Mouse (Mus musculus) adrenal gland (tissue): ENCODE measurements at regions not wholly inside any gene's neighbourhood (a gene's known extent, or its start where the extent isn't known, plus 50 kb on each side); places are given as distances from the start of the nearest gene placed in this dataset.

Source experiments
- intact Hi-C: fragments of 180-260 bp; cut with DNase I; formaldehyde crosslinking; loops from one replicate; pipeline ENCODE4 v1.15.1; 2025

DNA sequence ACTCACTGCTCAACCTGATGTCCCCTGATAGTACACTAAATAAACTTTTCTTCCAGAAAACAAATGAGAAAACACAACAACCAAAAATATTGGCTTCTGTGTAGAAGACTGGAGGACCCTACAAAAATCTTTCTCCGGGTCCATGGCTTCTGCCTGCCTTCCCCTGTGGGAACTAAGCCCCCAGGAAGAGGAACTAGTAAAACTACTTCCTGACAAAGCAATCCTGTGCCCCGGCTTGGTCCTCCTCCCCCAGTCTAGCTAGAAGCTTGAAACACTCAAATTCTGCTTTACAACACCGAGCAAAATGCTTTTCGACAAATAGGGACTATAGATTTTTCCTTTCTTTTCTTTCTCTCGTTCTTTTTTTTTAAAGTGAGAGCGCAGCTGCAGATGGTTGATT is 51.3 kb upstream of the Mki67 start:
- intact Hi-C loops: no loop called here

DNA sequence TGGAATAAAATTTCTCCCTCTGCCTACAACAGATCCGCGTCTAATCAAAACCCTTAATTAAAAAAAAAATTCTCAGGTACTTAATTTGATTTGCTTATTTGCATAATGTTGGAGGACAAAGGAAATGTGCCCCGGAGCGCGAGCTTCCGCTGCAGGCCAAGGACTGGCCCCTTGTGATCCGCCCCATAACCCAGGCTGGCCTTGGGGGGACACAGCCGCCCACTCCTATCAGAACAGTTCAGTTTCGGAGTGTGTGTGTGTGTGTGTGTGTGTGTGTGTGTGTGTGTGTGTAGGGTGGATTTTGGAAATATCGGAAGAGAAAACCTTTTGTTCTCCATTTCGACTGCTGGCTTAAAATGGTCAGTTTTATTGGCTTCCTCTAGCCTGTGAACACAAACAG is 51.9 kb upstream of the Mki67 start:
- intact Hi-C loops: no loop called here

DNA sequence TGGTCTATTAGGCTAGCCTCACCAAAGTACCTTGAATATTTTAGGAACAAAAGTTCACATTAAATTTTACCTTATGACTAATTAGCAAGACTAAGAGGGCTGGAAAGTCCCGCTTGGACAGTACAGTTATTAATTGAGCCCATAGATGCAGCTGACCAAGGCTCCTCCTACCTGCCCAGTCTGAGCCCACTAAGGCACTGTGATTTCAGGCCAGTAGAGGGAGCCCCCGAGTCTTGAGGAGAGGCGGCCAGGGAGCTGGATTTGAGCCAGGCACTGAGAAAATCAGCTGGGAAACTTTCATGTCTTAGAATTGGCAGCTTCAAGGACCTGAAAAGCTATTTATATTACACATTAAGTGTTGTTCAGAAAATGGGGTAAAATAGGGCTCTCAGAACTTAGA is 52.4 kb upstream of the Mki67 start:
- intact Hi-C loops: no loop called here

DNA sequence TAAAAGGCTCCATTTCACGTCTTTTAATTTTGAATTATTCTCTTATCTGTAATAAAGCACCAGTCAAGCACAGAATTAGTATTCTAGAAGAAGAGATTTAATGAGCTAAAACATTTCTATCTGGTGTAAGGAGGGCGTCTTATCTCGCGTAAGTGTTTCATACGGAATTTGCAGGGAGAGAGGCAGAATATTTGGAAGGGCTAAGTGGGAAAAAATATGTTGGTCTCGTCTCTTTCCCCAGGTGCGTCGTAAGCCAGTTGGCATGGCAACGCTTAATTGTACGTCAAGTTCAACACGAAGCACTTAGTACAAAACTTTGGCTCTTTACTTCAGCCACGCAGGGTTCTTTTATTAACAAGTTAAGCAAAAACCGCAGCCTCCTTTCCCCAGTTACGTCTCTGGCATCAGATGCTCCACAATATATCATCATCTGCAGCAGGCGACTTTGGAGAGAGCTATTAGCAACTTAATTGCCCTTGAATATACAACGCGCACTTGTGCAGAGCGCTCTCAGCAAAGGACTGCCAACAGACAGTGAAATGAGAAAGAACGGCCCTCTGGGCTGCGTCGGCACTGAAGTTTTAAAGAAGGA is 53.0 kb upstream of the Mki67 start:
- intact Hi-C loops: no loop called here

DNA sequence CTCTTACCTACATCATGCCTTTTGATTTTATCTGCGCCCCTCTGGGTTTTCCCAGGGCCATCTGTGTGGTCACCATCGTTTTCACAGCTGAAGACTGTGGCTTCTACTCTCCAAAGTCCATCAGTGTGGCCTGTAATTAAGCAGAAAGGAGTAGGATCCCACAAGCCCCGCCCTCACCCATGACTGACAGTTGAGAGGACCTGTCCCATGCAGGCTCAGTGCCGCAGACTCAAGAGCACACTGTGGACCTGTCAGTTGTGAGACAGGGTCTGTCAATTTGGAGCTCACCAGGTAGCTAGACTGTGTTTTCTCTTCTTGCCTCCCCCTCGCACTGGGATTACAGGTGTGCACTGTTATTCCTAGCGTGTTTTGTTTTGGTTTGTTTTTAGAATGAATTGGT is 53.9 kb upstream of the Mki67 start:
- intact Hi-C loops: no loop called here

DNA sequence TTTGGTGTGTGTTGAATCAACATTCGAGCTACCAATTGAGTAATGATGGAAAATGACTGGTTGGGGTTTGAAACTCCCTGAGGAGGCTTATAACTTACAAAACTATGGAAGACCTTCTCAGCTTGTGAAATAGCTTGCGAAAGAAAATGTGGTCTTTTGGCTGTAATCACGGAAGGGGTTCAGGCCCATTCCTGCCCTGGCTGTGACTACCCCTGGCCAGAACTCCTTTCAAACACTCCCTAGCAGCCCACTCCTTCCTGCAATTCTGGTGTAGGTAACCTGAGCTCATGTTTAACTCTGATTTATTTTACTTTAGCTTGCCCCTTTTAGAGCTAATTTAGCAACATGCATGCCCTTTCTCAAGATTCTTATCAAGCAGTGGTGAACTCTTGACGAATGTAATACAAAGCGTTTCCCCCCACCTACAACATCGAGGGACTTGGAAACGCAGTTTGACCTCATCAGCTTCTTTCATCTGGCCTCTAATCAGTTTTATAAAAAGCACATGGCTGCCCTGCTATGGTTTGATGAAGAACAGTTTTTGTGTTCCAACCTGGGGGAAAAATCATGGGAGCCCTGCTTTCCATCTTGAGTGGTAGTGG is 59.8 kb upstream of the Mki67 start:
- intact Hi-C loops: no loop called here

DNA sequence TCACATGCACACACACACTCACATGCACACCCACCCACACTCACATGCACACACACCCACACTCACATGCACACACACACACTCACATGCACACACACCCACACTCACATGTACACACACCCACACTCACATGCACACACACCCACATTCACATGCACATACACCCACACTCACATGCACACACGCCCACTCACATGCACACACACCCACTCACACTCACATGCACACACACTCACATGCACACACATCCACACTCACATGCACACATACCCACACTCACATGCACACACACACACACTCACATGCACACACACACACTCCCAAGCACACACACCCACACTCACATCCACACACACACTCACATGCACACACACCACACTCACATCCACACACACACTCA is 74.0 kb upstream of the Mki67 start:
- intact Hi-C loops: loop anchor here (5.0 kb wide), 1 partner anchor 1532 kb away; no protein-coding TSS in a partner anchor

DNA sequence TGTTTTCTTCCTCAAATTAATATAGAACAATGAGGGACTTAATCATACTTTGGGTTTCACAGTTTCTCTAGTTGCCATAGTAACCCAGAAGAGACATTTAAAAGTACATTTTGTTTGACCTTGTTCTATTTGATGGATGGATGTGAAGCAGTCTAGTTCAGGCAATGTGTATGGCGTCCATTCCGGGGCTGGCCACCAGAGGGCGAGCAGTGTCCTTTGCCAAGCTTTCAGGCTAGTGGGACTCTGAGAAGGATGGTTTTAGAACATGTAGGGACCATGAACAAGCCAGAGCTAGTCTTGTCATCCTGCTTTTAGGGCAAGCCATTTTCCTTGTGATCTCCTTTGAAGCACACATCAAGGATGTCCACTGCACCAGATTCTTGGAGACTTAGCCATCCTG is 74.8 kb upstream of the Mki67 start:
- intact Hi-C loops: loop anchor here (5.0 kb wide), 1 partner anchor 1531 kb away; no protein-coding TSS in a partner anchor

DNA sequence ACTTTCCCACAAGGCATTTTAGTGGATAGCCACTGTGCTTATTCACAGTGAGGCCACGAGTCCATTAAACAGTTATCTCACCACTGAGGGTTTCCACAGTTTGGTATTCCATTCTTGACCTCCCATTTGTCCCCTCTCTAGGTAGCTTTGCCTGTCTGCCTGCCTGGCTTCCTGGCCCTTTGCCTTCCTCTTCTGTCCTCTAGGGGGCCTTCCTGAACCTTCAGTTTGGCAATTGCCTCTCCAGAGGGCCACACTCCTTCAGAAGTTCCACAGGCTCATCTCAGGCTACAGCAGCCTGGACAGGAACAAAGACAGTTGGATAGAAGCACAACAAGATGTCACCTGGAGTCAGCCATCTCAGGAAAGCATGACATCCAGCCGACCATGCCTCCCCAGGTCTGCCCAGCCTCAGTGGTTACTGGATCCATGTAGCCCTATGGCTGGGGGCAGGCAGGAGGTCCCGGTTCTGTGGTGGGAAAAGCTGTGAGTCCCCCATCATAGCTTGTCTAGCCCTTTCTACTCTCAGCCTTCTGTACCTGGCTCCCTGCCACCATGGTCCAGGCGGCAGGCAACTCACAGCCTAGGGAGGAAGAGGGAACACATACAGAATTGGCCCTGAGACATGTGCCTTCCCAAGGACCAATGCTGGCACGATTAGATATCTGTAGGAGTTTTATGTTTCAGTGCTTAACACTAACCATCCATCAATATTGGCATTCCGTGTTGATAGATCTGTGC is 76.0 kb upstream of the Mki67 start:
- intact Hi-C loops: loop anchor here (5.0 kb wide), 1 partner anchor 1530 kb away; no protein-coding TSS in a partner anchor

DNA sequence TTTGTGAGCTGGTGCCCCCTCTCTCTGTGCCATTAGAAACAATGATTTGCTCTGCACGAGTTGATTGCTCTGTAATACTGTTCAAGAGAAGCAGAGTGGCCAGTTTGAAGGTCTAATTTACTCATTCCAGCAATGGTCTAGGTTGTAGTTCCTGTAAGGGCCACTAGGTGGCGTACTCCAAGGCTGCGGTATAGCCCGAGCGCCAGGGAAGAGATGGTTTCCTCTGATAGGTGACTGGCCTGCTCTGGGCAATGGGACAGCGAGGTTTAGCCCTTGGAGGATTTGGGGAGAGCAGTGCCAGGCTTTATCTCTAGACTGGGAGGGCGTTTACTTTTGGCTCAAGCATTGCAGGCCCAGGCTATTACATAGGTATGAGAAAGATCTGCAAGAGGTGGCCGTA is 76.8 kb upstream of the Mki67 start:
- intact Hi-C loops: loop anchor here (5.0 kb wide), 1 partner anchor 1529 kb away; no protein-coding TSS in a partner anchor

DNA sequence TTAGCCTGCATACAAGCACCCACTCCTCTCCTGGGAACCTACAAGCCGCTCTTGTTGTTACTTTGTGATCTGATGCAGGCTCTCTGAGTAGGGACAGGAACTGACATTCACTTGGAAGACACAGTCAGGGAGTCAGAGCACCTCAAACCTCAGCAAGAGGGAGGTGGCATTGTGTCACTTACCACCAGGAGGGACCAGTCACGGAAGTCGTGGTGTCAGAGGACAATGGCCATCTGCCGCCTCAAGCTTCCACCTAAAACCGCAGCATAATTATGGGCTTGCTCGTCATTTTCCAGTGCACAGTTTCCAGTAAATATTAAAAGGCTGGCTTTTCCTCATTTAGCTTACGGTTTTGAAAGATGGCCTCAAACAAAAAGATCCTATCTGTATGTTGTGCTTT is 78.1 kb upstream of the Mki67 start:
- intact Hi-C loops: loop anchor here (5.0 kb wide), 1 partner anchor 1528 kb away; no protein-coding TSS in a partner anchor

DNA sequence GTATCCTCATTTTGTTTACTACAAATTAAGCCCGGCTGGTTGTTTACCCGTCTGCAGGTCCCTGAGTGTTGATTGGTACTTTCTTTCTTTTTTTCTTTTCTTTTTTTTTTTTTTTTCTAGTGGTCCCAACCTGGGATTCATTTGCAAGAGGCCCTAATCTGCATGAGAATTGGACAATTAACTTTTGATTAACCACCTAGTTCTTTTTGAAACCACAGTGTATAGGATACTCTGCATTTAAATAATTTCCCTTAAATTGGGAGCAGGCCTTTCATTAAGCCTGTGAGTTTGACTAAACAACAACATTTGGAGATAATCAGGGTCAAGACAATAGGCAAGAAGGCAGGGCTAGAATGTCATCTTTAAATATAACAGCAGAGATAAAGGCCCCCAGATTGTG is 78.5 kb upstream of the Mki67 start:
- intact Hi-C loops: loop anchor here (5.0 kb wide), 1 partner anchor 1528 kb away; no protein-coding TSS in a partner anchor

DNA sequence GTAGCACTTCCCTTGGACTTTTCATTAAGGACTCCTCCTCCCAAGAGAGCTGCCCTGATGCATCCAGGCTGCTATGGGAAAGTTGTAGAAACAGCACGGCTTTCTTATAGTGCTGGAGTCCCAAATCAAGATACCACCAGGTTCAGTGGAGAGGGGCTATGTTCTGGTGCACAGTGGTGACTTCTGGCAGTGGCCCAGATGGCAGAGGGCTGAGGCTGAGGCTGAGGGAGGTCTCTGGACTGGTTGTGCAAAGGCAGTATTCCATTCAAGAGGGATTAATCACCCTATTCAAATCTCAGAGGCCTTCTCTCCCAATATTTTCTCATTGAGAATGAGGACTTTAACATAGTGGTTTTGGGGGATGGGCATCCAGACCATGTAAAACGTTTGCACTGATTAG is 82.3 kb upstream of the Mki67 start:
- intact Hi-C loops: no loop called here

DNA sequence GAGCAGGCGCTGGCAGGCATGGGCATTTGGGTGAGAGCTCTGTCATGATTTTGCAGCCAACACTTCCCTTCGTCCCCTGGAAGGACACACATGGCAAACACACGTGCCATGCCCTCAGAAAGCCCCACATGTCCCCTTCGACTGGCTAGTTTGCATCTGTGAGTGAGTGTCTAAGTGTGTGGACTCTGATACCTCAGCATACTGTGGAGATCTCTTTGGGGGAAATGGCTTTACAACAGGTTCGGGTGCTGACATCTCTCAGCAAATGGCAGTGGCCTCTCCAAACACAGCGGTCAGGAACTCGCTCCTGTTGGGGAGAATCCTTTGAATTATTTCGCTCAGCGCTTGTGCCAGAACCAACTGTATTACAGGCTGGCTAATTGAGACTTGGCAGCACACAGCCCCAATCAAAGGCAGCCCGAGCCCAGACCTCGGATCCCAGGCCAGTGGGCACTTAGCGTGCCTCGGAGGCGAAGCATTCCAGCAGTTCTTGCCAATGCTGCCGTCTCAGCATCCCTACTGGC is 86.5 kb upstream of the Mki67 start:
- intact Hi-C loops: no loop called here

DNA sequence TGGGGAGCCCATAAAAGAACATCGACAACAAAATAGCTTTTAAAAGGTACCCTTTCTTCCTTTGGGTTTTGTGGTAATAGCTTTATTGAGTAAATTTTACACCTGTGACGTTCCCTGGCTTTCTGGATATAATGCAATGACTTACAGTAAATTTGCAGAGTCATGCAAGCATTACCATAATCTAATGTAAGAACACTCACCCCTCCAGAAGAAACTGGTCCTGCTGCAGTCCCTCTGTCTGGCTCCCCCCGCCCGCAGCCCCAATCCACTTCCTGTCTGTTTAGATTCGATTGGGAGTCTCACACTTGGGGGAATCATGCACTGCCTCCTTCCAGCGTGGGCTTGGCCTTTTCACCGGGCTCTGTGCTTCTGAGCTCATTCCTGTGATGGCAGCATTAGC is 88.6 kb upstream of the Mki67 start:
- intact Hi-C loops: no loop called here

DNA sequence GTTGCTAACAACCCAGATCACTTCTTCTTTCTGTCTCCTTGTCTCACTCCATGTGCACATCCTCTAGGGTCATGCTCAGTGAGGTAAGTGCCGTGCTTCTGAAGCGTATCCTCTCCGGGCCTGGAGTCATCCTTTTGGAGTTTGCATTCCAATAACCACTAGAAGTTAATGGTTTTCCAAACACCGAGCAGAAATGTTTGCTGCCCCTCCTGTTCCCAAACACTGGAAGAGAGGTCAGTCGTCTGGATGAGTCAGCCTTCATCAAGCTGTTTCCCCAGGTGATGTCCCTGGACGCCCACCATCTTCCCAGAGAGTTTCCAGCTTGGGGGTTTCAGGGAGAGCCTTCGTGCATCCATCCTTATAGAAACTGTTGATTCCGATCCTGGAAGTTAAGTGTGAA is 90.0 kb upstream of the Mki67 start:
- intact Hi-C loops: no loop called here

DNA sequence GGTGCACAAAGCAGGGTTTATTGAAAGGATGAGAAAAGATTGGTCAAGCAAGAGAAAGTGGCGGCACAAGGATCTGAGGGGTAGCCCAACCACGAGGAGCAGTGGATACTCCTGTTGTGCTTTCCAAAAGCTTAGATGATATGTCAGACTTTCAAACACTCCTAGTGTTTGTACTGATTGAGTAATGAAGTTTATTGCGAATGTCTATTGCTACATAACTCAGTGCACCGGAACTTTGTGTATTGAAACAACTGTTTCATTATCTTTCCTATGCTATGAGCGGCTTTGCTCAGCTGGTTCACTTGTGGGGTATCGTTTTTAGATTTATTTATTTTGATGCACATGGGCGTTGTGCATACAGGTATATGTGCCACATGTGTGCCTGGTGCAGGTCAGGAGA is 90.5 kb upstream of the Mki67 start:
- intact Hi-C loops: no loop called here

DNA sequence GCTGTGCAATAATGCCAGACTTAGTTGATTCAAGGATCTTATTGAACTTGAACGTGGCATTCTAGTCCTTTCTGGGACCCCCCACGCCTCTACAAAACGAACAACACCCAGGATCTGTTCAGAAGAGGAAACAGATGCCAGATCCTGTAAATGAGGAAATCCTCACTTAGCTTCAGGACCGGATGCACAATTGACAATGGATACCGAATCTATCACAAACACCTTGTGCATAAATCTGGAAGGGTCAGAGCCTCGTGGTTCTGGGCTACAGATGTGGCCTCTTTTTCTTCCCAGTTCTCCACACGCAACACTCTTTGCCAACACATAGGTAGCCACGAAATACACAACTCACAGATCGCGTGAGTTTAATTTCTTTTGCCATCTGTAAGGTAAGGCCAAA is 93.0 kb upstream of the Mki67 start:
- intact Hi-C loops: no loop called here

DNA sequence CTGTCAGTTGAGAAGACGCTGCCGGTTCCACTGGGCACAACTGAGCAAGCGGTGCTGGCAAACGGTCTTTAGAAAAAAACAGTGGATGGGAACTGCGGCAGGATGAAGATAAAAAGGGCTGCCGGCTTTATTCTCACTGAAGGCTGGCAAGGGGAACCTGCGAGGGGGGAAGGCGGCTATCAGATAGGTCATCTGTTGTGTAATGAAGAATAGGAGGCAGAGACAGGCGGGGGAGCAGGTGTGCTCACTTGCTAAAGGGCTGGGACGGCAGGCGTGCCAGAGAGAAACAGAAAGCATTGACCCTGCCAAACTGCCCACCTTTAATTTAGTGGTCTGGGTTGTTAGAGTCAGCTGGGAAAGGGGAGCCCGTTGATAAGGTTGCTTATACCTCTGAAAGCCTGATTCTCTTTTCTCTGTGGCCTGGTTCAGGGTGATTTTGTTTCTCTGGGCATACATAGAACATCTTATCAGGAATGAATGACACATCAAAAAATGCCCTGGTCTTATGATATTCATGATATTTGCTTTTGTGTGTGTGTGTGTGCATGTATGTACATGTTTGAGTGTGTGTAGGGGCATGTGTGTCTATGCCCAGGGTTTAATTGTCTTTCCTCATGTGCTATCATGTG is 93.7 kb upstream of the Mki67 start:
- intact Hi-C loops: no loop called here

DNA sequence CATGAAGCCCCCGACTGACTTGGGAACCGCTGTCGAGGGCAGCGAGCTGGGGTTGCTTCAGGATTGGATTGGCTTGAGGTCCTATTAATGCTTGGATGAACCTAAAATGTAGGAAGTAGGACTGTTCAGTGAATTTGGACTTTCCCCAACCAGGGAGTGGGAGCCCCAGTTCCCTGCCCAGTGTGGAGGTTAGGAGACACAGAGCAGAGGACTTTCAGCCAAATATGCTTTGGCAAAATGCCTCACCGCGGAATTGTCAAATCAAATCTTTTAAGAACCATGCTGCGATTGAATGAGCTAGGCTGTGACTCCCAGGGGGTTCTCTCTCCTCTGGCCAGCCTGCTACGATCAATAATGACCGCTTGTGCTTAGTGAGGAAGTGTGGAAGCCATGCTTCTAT is 94.8 kb upstream of the Mki67 start:
- intact Hi-C loops: no loop called here

DNA sequence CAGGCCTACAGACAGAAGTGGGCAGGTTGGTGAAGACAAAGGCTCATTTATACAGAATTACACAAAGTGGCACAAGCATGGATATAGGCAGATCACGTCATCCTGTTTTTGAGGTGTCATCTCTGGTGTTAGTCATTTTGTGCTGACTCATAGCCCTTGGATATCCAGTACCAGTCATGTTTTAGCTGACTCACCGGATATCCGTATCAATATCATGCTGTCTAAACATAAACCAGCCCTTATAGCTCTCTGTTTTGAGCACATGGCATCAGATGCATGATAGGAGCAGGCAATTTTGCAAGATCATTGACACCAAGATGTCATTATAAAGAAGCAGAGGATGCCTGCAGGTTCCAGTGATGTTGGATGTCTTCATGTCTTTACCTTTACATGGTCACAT is 97.5 kb upstream of the Mki67 start:
- intact Hi-C loops: no loop called here

DNA sequence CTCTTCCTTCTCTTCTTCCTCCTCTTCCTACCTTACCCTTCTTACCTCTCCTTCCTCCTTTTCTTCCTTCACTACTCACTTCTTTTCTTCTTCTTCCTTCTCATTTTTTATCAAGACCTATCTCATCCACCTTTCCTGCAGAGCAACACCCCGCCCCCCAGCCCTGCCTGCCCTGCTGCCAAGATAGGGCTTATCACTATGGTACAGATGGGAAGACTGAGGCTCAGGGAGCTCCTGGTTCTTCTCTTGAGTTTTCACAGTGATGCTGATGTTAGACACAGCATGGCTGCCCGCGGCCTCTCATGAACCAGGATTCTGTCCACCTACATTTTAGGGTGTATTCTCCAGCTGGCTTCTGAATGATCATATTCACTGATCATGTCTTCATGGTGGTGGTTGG is 100.0 kb upstream of the Mki67 start:
- intact Hi-C loops: no loop called here
